Mouse (Mus musculus) midbrain, embryonic 11.5 days (tissue): Measurements from ENCODE around the gene Nedd1. TPM values are rescaled to one million over a fixed set of nuclear protein-coding genes. Genes with fewer than 3 reads are reported as not detected.

Source experiments
- ATAC-seq: fragments of 200-750 bp; cut with Nextera tagmentation; 2 replicates; pipeline ENCODE4 v1.8.0; 2017; ENCODE audit warnings: moderate TSS enrichment, moderate library complexity; ENCODE audit not compliant: low FRiP score
- DNase-seq: peaks from one replicate; pipeline ENCODE4 v3.0.0; 2015; ENCODE audit warnings: low spot score; ENCODE audit errors: missing footprints
- H3K27ac ChIP-seq: fragments of 300-500 bp; sonication (generic); 2 replicates; pipeline ENCODE4 v1.5.1; 2014; ENCODE audit warnings: low read depth, low read length
- H3K27me3 ChIP-seq: fragments of 300-500 bp; sonication (generic); 2 replicates; pipeline ENCODE4 v1.6.1; 2014; ENCODE audit warnings: mild to moderate bottlenecking, low read length, moderate library complexity, mixed read lengths; ENCODE audit not compliant: control insufficient read depth, insufficient read depth
- H3K36me3 ChIP-seq: fragments of 300-500 bp; sonication (generic); 2 replicates; pipeline ENCODE4 v1.6.1; 2014; ENCODE audit warnings: mild to moderate bottlenecking, low read length, moderate library complexity, mixed read lengths; ENCODE audit not compliant: control insufficient read depth, insufficient read depth
- H3K4me1 ChIP-seq: fragments of 300-500 bp; sonication (generic); 2 replicates; pipeline ENCODE4 v1.6.1; 2014; ENCODE audit warnings: low read length; ENCODE audit not compliant: control insufficient read depth, insufficient read depth
- H3K4me2 ChIP-seq: fragments of 300-500 bp; sonication (generic); 2 replicates; pipeline ENCODE4 v1.6.1; 2014; ENCODE audit warnings: mild to moderate bottlenecking, moderate library complexity
- H3K4me3 ChIP-seq: fragments of 300-500 bp; sonication (generic); 2 replicates; pipeline ENCODE4 v1.5.1; 2014; ENCODE audit warnings: low read depth, low read length
- H3K9ac ChIP-seq: fragments of 300-500 bp; sonication (generic); 2 replicates; pipeline ENCODE4 v1.6.1; 2014; ENCODE audit warnings: low read length
- H3K9me3 ChIP-seq: fragments of 300-500 bp; sonication (generic); 2 replicates; pipeline ENCODE4 v1.6.1; 2016; ENCODE audit warnings: low read length; ENCODE audit not compliant: control insufficient read depth
- WGBS: fragments of 180-500 bp; shearing (Covaris S2); extraction: QIAGEN DNeasy Blood & Tissue Kit; methylation state at CpG from one replicate; pipeline ENCODE4 v1.1.7; 2014; 5-methylcytosine and 5-hydroxymethylcytosine counted together
- polyA plus RNA-seq: library from polyadenylated mRNA; unstranded; fragments of >200 nt; fragmentation: Nextera tagmentation; extraction: Ambion mirVana; gene quantifications from 2 replicates; pipeline ENCODE4 v1.2.1, GENCODE M21; 2014

The Nedd1 gene
- 63.3 and 66.9 TPM in 2 replicates for polyA plus RNA-seq

DNA sequence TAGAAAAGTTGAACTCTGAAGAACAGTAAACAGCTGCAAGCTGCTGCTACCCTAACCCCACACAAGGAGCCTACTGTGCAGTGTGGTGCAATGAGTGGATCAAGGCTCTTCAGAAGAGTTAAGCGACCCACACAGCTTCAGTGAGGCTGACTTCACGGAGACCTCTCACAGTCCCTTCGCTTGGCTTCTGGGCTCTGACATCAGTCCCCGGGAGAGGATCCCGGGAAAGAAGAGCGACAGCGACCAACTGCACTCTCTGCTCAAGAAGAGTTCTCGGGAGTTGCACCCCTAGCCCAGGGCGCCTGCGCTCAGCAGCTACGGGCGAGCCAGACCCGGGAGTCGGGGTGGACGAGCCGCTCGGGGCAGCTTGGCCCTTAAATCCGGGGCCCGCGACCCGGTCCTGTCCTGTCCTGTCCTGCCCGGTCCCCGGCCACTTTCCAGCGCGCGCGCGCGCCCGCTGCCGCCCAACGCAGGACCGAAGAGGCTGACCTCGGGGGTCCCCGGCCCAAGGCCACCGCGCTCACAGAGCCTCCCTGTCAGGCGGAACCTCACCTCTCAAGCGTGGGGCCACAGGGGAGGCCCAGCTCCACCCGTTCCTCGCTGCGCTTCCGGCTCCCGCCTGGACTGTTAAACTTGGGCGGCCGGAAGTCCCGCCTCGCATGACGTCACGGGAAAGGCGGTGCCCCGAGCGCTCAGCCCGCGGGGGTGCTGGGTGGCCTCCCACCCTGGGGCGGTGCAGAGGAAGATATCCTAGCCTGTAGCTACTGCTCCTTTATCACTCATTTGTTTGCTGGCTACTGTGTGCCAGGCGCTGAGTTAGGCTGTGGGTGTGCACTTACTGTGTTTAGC lies at the start of gene Nedd1:
Nedd1 (minus strand) TSS at position 650 of the 849 bp plus-strand sequence.
- H3K4me3 ChIP-seq = peak within 1 kb of the TSS; percentile 91
- peak within 1 kb of the TSS; percentile 69 for H3K4me2 ChIP-seq
- no peaks in the 10 kb centered on the region; the same call in 1 of the 2 replicates for H3K36me3 ChIP-seq
- peak; percentile 100 for DNase-seq
- H3K9ac ChIP-seq = peak within 1 kb of the TSS; percentile 95
- H3K4me1 ChIP-seq = 0 out of 2 replicates have a peak, but pooled peaks cover 5% of the 10 kb centered on the region
- ATAC-seq = peak; percentile 98
- WGBS = under 1% methylated on average over 57 of the region's 57 CpGs
- H3K27me3 ChIP-seq = no peaks in the 10 kb centered on the region
- no peaks in the 10 kb centered on the region for H3K9me3 ChIP-seq
- peak within 1 kb of the TSS; percentile 81 for H3K27ac ChIP-seq

GRCm38 (mm10) chr10:92754359-92754758 lies 32.1 kb upstream of the Nedd1 start:
- H3K4me1 ChIP-seq = no peaks in the 10 kb centered on the region
- no peaks in the 10 kb centered on the region for H3K27me3 ChIP-seq
- no peak overlapping the region for H3K4me2 ChIP-seq
- H3K36me3 ChIP-seq = no peaks in the 10 kb centered on the region
- DNase-seq (no peak), ATAC-seq (no peak)
- 96% methylated on average over 5 of the region's 5 CpGs for WGBS
- no peak overlapping the region for H3K9ac ChIP-seq
- H3K4me3 ChIP-seq = no peak overlapping the region
- H3K9me3 ChIP-seq = no peaks in the 10 kb centered on the region
- H3K27ac ChIP-seq = no peak overlapping the region

DNA sequence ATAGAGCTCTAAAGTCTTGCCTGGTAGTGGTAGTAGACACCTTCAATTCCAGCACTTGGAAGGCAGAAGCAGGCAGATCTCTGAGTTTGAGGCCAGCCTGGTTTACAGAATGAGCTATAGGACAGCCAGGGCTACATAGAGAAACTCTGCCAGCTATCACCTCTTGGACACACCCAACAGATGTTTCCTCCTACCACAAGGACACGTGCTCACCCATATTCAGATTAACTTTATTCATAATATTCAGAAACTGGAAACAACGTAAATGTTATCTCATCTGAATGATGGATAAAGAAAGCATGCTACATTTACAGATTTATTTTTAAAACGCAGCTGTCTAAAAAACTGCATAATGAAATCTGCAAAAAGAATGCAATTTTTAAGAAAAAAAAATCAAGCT lies 8.1 kb upstream of the Nedd1 start:
- H3K36me3 ChIP-seq = no peaks in the 10 kb centered on the region
- H3K4me1 ChIP-seq = no peaks in the 10 kb centered on the region
- H3K9me3 ChIP-seq = no peaks in the 10 kb centered on the region
- H3K9ac ChIP-seq = no peak overlapping the region
- ATAC-seq = no peak
- no peak overlapping the region for H3K4me3 ChIP-seq
- WGBS = 89% methylated on average over 3 of the region's 3 CpGs
- H3K27me3 ChIP-seq = no peaks in the 10 kb centered on the region
- DNase-seq = no peak
- no peak overlapping the region for H3K27ac ChIP-seq
- no peak overlapping the region for H3K4me2 ChIP-seq

DNA sequence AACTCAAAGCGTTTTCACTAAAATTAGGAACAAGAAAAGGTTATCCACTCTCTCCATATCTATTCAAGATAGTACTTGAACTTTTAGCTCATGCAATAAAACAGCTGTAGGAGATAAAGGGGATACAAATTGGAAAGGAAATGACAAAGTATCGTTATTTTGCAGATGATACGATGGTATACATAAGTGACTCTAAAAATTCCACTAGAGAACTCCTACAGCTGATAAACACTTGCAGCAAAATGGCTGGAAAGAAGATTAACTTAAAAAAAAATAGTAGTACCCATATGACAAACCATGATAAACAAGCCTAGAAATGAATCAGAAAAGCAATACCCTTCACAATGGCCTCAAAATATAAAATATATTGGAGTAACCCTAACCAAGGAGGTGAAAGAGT lies 6.5 kb upstream of the Nedd1 start:
- H3K27me3 ChIP-seq = no peaks in the 10 kb centered on the region
- no peak overlapping the region for H3K9ac ChIP-seq
- H3K4me2 ChIP-seq = no peak overlapping the region
- no peak for DNase-seq
- WGBS = 85% methylated on average over 3 of the region's 3 CpGs
- ATAC-seq = no peak
- no peak overlapping the region for H3K27ac ChIP-seq
- no peaks in the 10 kb centered on the region for H3K4me1 ChIP-seq
- H3K9me3 ChIP-seq = no peaks in the 10 kb centered on the region
- H3K4me3 ChIP-seq = no peak overlapping the region
- no peaks in the 10 kb centered on the region for H3K36me3 ChIP-seq

DNA sequence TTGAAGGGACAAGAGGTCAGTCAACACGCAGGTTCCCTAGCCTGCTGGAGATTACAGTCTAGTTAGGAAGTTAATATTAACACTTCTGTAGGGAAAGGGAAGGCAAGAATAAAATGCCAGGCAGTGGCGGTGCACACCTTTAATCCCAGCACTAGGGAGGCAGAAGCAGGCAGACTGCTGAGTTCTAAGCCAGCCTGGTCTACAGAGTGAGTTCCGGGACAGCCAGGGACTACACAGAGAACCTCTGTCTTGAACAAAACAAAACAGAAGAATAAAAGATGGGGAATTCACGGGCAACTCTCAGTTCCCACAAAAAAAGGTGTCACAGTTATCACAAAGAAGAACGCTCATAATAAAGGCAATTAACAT lies 384 bp upstream of the Nedd1 start:
- no peaks in the 10 kb centered on the region for H3K27me3 ChIP-seq
- peak overlapping the region; percentile 69 for H3K4me2 ChIP-seq
- H3K9me3 ChIP-seq = no peaks in the 10 kb centered on the region
- peak overlapping the region; percentile 91 for H3K4me3 ChIP-seq
- peak overlapping the region; percentile 81; the same call in 1 of the 2 replicates for H3K27ac ChIP-seq
- H3K36me3 ChIP-seq = no peaks in the 10 kb centered on the region; the same call in 1 of the 2 replicates
- 0 out of 2 replicates have a peak, but pooled peaks cover 5% of the 10 kb centered on the region for H3K4me1 ChIP-seq
- no peak for DNase-seq
- H3K9ac ChIP-seq = peak overlapping the region; percentile 95
- no peak; the same call in 1 of the 2 replicates for ATAC-seq
- 36% methylated on average over 5 of the region's 5 CpGs for WGBS

GRCm38 (mm10) chr10:92699032-92699431 lies 23.2 kb downstream of the Nedd1 start:
- Histone ChIP-seq H3K4me2 (no peak overlapping the region), H3K4me1 (no peaks in the 10 kb centered on the region), H3K27me3 (no peaks in the 10 kb centered on the region), H3K9me3 (no peaks in the 10 kb centered on the region), H3K36me3 (peaks cover 3% of the 10 kb centered on the region; the same call in 1 of the 2 replicates), H3K9ac (no peak overlapping the region), H3K27ac (no peak overlapping the region), H3K4me3 (no peak overlapping the region)
- no peak for ATAC-seq
- 70% methylated on average over 6 of the region's 6 CpGs for WGBS
- DNase-seq = no peak

DNA sequence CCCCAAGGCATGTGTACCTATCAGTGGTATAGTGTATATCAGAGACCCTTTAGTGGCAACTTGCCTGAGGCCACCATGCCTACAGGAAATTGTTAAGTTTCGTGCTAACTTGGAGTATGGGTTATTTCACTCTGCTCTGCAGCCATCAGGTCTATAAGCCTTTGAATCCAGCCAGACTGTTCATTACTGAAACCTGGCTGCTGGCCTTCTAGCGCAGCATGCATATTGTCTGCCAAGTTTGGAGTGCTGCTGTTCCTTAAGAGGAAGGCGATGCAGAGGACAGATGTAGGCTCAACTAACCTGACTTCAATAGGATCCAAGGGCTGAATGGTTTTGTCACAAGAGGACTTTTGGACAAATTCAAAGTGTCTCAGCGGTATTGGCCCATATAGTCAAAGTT lies 47.2 kb downstream of the Nedd1 start:
- Histone ChIP-seq H3K4me2 (no peak overlapping the region), H3K9ac (no peak overlapping the region)
- 92% methylated on average over 4 of the region's 4 CpGs for WGBS

GRCm38 (mm10) chr10:92671906-92672305 lies 50.3 kb downstream of the Nedd1 start:
- Histone ChIP-seq H3K4me1 (no peaks in the 10 kb centered on the region), H3K9ac (no peak overlapping the region), H3K4me3 (no peak overlapping the region), H3K27ac (no peak overlapping the region), H3K27me3 (no peaks in the 10 kb centered on the region), H3K9me3 (no peaks in the 10 kb centered on the region), H3K36me3 (no peaks in the 10 kb centered on the region), H3K4me2 (no peak overlapping the region)
- WGBS = 93% methylated on average over 4 of the region's 4 CpGs
- no peak for DNase-seq
- ATAC-seq = no peak

More for the DNA sequence above, 47.2 kb downstream of the Nedd1 start:
- DNase-seq (no peak), ATAC-seq (no peak)
- H3K4me3 ChIP-seq = no peak overlapping the region
- no peaks in the 10 kb centered on the region for H3K27me3 ChIP-seq
- H3K4me1 ChIP-seq = no peaks in the 10 kb centered on the region
- no peak overlapping the region for H3K27ac ChIP-seq
- H3K9me3 ChIP-seq = no peaks in the 10 kb centered on the region
- H3K36me3 ChIP-seq = no peaks in the 10 kb centered on the region

- Histone ChIP-seq H3K27me3 (no peaks in the 10 kb centered on the region), H3K36me3 (no peaks in the 10 kb centered on the region), H3K4me3 (no peak overlapping the region), H3K27ac (no peak overlapping the region), H3K9ac (no peak overlapping the region), H3K4me1 (no peaks in the 10 kb centered on the region), H3K4me2 (no peak overlapping the region), H3K9me3 (no peaks in the 10 kb centered on the region)
- 88% methylated on average over 5 of the region's 5 CpGs for WGBS
- no peak for DNase-seq
- ATAC-seq = no peak
Observed at GRCm38 (mm10) chr10:92665287-92665686, 56.9 kb downstream of the Nedd1 start.
